Mouse (Mus musculus): ENCODE measurements around the gene Thbs1. TPM values are rescaled to one million over a fixed set of nuclear protein-coding genes. Genes with fewer than 3 reads are reported as not detected.
"Not testable (repeated sequence)": the region's sequence is repeated elsewhere in the genome, so short reads cannot be mapped to it uniquely, and the experiment has no call there.

Thbs1 gene
- total RNA-seq, 2 experiments from 2014 or later: 25.1 to 38.4 TPM

- not testable (repeated sequence) for DNase-seq
These were observed 36.1 kb downstream of the Thbs1 start for GRCm38 (mm10) chr2:118147749-118148148.

- DNase-seq: no peak
These were observed 36.9 kb downstream of the Thbs1 start for GRCm38 (mm10) chr2:118148321-118149142.

GRCm38 (mm10) chr2:118149855-118150563, 38.3 kb downstream of the Thbs1 start:
- peak; percentile 65 for DNase-seq

- DNase-seq: no peak
These were observed 46.4 kb downstream of the Thbs1 start for GRCm38 (mm10) chr2:118158095-118158494.

GRCm38 (mm10) chr2:118159126-118159525, 47.5 kb downstream of the Thbs1 start:
- no peak for DNase-seq

GRCm38 (mm10) chr2:118160547-118160946, 48.9 kb downstream of the Thbs1 start:
- no peak for DNase-seq

- no peak for DNase-seq
These were observed 49.3 kb downstream of the Thbs1 start for GRCm38 (mm10) chr2:118160991-118161390.

GRCm38 (mm10) chr2:118162486-118162885, 50.8 kb downstream of the Thbs1 start:
- no peak for DNase-seq

- DNase-seq: no peak
These were observed 52.5 kb downstream of the Thbs1 start for GRCm38 (mm10) chr2:118164137-118164536.

- no peak for DNase-seq
These were observed 54.0 kb downstream of the Thbs1 start for GRCm38 (mm10) chr2:118165691-118166090.

GRCm38 (mm10) chr2:118167731-118168130, 56.1 kb downstream of the Thbs1 start:
- DNase-seq: no peak

- no peak for DNase-seq
These were observed 56.5 kb downstream of the Thbs1 start for GRCm38 (mm10) chr2:118168225-118168624.

GRCm38 (mm10) chr2:118174558-118175383, 63.1 kb downstream of the Thbs1 start:
- no peak for DNase-seq

Other genes starting within 250 kb of the Thbs1 start
- gene Fsip1, start 145.1 kb downstream of the Thbs1 start, total RNA-seq (2021): not detected

Measured in gastrocnemius, postnatal 10 days (tissue).